Mouse (Mus musculus) ES-E14 (cell line): ENCODE data around the gene Alx3.

Experiments
- CHD2 ChIP-seq: IDR thresholded peaks from 2 replicates; pipeline ENCODE4 v1.6.1; 2014; ENCODE audit warnings: mild to moderate bottlenecking, low read depth, low read length, inconsistent platforms
- MAFK ChIP-seq: IDR thresholded peaks from 2 replicates; pipeline ENCODE4 v1.6.1; 2014; ENCODE audit warnings: mild to moderate bottlenecking, low read depth, low read length, inconsistent platforms; ENCODE audit not compliant: insufficient read depth
- ZC3H11A ChIP-seq: IDR thresholded peaks from 2 replicates; pipeline ENCODE4 v1.6.1; 2012; ENCODE audit warnings: low read depth, mild to moderate bottlenecking, inconsistent platforms, low read length, borderline replicate concordance

- TF ChIP-seq ZC3H11A (no peak), MAFK (no peak), CHD2 (no peak)
These were observed 26.6 kb downstream of the Alx3 start for GRCm38 (mm10) chr3:107621286-107622075.
